Mouse (Mus musculus): Measurements from ENCODE around the gene Xbp1. TPM values are rescaled to one million over a fixed set of nuclear protein-coding genes. Genes with fewer than 3 reads are reported as not detected.

Xbp1 gene
- total and polyA plus RNA-seq, 3 experiments = 111 to 133 (median 131) TPM

DNA sequence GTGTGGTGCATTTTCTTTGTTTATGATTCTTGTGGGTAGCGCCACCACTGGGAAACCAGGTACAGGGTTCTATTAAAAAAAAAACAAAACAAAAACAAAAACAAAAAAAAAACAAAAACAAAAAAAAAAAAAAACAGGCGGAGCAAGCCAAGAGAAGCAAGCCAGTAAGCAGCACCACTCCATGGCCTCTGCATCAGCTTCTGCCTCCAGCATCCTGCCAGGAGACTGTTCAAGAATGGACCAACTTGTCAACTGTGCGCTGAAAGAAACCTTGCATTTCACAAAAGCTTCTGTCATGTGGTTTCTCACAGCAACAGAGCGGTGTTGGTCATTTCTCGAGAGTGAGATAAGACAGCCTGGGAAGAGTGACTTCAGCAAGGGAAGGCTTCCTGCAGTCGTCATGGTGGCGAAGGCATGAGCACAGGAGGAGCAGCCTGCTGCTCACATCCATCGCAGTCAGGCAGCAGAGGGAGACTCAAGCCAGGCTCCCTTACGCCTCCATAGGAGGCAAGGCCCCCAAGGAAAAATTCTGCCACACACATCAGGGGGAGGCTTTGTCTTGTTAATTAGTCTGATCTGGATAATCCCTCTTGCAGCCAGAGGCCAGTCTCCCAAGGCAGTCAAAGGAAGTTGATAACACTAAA lies 42.3 kb downstream of the Xbp1 start:
- H3K4me3 ChIP-seq (replicated peaks in 1 of 3; ENCODE audit: low read depth in 2 of 3, low read length in 2 of 3, poor library complexity in 1 of 3) = no peak overlapping the region

GRCm38 (mm10) chr11:5563898-5564297 lies 43.4 kb downstream of the Xbp1 start:
- TF ChIP-seq USF2 (conservative IDR thresholded peaks at IDR 0.05; ENCODE audit: low read depth, low read length) (no peak), CHD2 (IDR thresholded peaks at IDR 0.05; ENCODE audit: low read length) (no peak), ZC3H11A (IDR thresholded peaks at IDR 0.05; ENCODE audit: low read depth, low read length) (no peak), MAX (IDR thresholded peaks at IDR 0.05; ENCODE audit: low read length) (no peak), GABPA (IDR thresholded peaks at IDR 0.05; ENCODE audit: insufficient replicate concordance, low read depth, low read length) (no peak), MAFK (IDR thresholded peaks at IDR 0.05; ENCODE audit: insufficient replicate concordance, low read length) (no peak), JUND (conservative IDR thresholded peaks at IDR 0.05; ENCODE audit: low read depth, low read length) (no peak), BHLHE40 (IDR thresholded peaks at IDR 0.05; ENCODE audit: low read depth, low read length) (no peak), TCF12 (IDR thresholded peaks at IDR 0.05; ENCODE audit: low read depth, low read length) (no peak), RCOR1 (conservative IDR thresholded peaks at IDR 0.05; ENCODE audit: low read depth, low read length) (no peak), EP300 (IDR thresholded peaks at IDR 0.05; ENCODE audit: low read length) (no peak), RAD21 (IDR thresholded peaks at IDR 0.05; ENCODE audit: low read depth, low read length) (no peak), SIN3A (IDR thresholded peaks at IDR 0.05; ENCODE audit: low read length) (no peak), IRF4 (IDR thresholded peaks at IDR 0.05; ENCODE audit: low read depth, low read length) (no peak), MXI1 (IDR thresholded peaks at IDR 0.05; ENCODE audit: low read depth, low read length) (no peak), MAZ (IDR thresholded peaks at IDR 0.05; ENCODE audit: low read depth, low read length) (no peak)
- H3K4me2 ChIP-seq (ENCODE audit: insufficient read depth, low read depth, poor library complexity, severe bottlenecking) = no peak overlapping the region
- in situ Hi-C loops (cut with MboI; ENCODE audit: low pct_ligation_motif_present, low pct_unique_long_range_greater_than_20kb, low sequenced_read_pairs) (loop anchor here (10.0 kb wide), 1 partner anchor 71 kb away; no protein-coding TSS in a partner anchor), dilution Hi-C loops (cut with MboI; ENCODE audit: extremely low pct_ligation_motif_present, extremely low pct_unique_long_range_greater_than_20kb, low sequenced_read_pairs) (no loop called here)
- no peaks in the 10 kb centered on the region for H3K79me2 ChIP-seq (replicated peaks; ENCODE audit: control insufficient read depth, extremely low read depth, insufficient read depth, poor library complexity, severe bottlenecking)
- no peak overlapping the region for H3K9ac ChIP-seq (ENCODE audit: insufficient read depth, low read depth)
- no peak overlapping the region for H3K27ac ChIP-seq (ENCODE audit: insufficient read depth, low read depth)
- H3K36me3 ChIP-seq (replicated peaks in 1 of 2; ENCODE audit: control insufficient read depth in 1 of 2, insufficient read depth in 1 of 2, low read length in 1 of 2) = no peaks in the 10 kb centered on the region
- H3K4me1 ChIP-seq (ENCODE audit: control insufficient read depth in 1 of 2, insufficient read depth in 2 of 2) = peaks cover 0 to 15% of the 10 kb centered on the region in 2 experiments; a peak in 2 of 4 replicates
- DNase-seq (ENCODE audit: extremely low read depth) = no peak
- H3K27me3 ChIP-seq (replicated peaks) = peaks cover 4% of the 10 kb centered on the region
- peaks cover 6% of the 10 kb centered on the region for H3K9me3 ChIP-seq (replicated peaks; ENCODE audit: low read length)
- H3K4me3 ChIP-seq (replicated peaks in 1 of 3; ENCODE audit: low read depth in 2 of 3, low read length in 2 of 3, poor library complexity in 1 of 3) = no peak overlapping the region

More for the DNA sequence above, 42.3 kb downstream of the Xbp1 start:
- dilution Hi-C loops (cut with MboI; ENCODE audit: extremely low pct_ligation_motif_present, extremely low pct_unique_long_range_greater_than_20kb, low sequenced_read_pairs) = no loop called here
- Histone ChIP-seq H3K27ac (ENCODE audit: insufficient read depth, low read depth) (no peak overlapping the region), H3K27me3 (replicated peaks) (peaks cover 4% of the 10 kb centered on the region), H3K79me2 (replicated peaks; ENCODE audit: control insufficient read depth, extremely low read depth, insufficient read depth, poor library complexity, severe bottlenecking) (no peaks in the 10 kb centered on the region), H3K4me2 (ENCODE audit: insufficient read depth, low read depth, poor library complexity, severe bottlenecking) (no peak overlapping the region), H3K36me3 (replicated peaks in 1 of 2; ENCODE audit: control insufficient read depth in 1 of 2, insufficient read depth in 1 of 2, low read length in 1 of 2) (no peaks in the 10 kb centered on the region), H3K4me1 (ENCODE audit: control insufficient read depth in 1 of 2, insufficient read depth in 2 of 2) (peaks cover 0 to 15% of the 10 kb centered on the region in 2 experiments; a peak in 2 of 4 replicates), H3K9ac (ENCODE audit: insufficient read depth, low read depth) (no peak overlapping the region), H3K9me3 (replicated peaks; ENCODE audit: low read length) (peaks cover 4% of the 10 kb centered on the region)
- TF ChIP-seq HCFC1 (IDR thresholded peaks at IDR 0.05; ENCODE audit: low read depth, low read length) = no peak
- no peak for TF ChIP-seq ELF1 (IDR thresholded peaks at IDR 0.05; ENCODE audit: low read depth, low read length)
- TF ChIP-seq BHLHE40 (IDR thresholded peaks at IDR 0.05; ENCODE audit: low read depth, low read length) = no peak
- no peak for TF ChIP-seq POLR2A (IDR thresholded peaks at IDR 0.05; ENCODE audit: low read depth, low read length)
- no peak for TF ChIP-seq MAX (IDR thresholded peaks at IDR 0.05; ENCODE audit: low read length)
- no peak for TF ChIP-seq CTCF (conservative IDR thresholded peaks at IDR 0.05 in 1 of 2, IDR thresholded peaks at IDR 0.05 in 1 of 2; ENCODE audit: low read depth in 2 of 2, low read length in 2 of 2)
- no peak for TF ChIP-seq ZKSCAN1 (IDR thresholded peaks at IDR 0.05; ENCODE audit: borderline replicate concordance, low read depth, low read length)
- TF ChIP-seq TBP (conservative IDR thresholded peaks at IDR 0.05; ENCODE audit: low read depth, low read length) = no peak
- TF ChIP-seq POLR2AphosphoS2 (IDR thresholded peaks at IDR 0.05; ENCODE audit: low read depth, low read length) = no peak
- no peak for TF ChIP-seq SMC3 (IDR thresholded peaks at IDR 0.05; ENCODE audit: low read depth, low read length)
- TF ChIP-seq RAD21 (IDR thresholded peaks at IDR 0.05; ENCODE audit: low read depth, low read length) = no peak
- TF ChIP-seq ZMIZ1 (IDR thresholded peaks at IDR 0.05; ENCODE audit: low read depth, low read length) = no peak
- no peak for TF ChIP-seq CHD2 (IDR thresholded peaks at IDR 0.05; ENCODE audit: low read length)
- TF ChIP-seq MYC (IDR thresholded peaks at IDR 0.05; ENCODE audit: low read depth, low read length) = no peak
- no peak for TF ChIP-seq MEF2A (IDR thresholded peaks at IDR 0.05; ENCODE audit: borderline replicate concordance, low read depth, low read length)
- in situ Hi-C loops (cut with MboI; ENCODE audit: low pct_ligation_motif_present, low pct_unique_long_range_greater_than_20kb, low sequenced_read_pairs) = loop anchor here (10.0 kb wide), 1 partner anchor 72 kb away; no protein-coding TSS in a partner anchor
- no peak for DNase-seq (ENCODE audit: extremely low read depth)
